In the genomic region with DNA sequence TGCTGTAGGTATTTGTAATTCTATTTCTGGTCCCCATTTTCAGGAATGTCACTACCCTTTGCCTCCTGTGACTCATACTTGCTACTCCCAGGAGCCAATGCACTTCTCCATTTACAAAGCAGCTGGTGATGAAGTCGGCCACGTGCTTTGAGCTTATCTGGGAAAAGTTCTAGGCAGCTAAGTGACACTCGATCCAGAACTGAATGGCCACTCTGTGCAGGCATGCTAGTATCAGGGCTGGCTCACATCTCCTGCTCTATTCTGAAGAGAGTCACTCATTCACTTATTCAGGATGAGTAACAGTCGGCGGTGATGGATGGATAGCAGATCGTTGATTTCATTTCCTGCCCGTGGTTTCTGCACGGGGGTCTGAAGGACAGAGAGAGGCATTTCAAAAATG, we compare ENCODE assay signal across 16 mouse cellular contexts. TPM values are rescaled to one million over a fixed set of nuclear protein-coding genes. Genes with fewer than 3 reads are reported as not detected.
DNase-seq lines count a peak whose midpoint lies in the region; ATAC-seq and TF ChIP-seq lines count a peak whose summit lies in the region.
"Had no signal": no experiment of that assay in that cellular context is flagged by ENCODE, and none has a peak within 500 bp of the region (broad histone marks: within the 10 kb centered on the region; RNA-seq: fewer than 3 reads in every experiment).

No protein-coding gene starts in this region.

- H3K9me3 ChIP-seq in CH12.LX (replicated peaks; ENCODE audit: low read length): no peaks in the 10 kb centered on the region
- H3K9me3 ChIP-seq in midbrain, postnatal 0 days (ENCODE audit: low read length): no peaks in the 10 kb centered on the region
- H3K9me3 ChIP-seq: forebrain, embryonic 13.5 days; limb, embryonic 12.5 days; megakaryocyte, embryonic 14.5 days had no signal

- TF ChIP-seq EP300 in CH12.LX (IDR thresholded peaks at IDR 0.05; ENCODE audit: low read length): no peak

- H3K4me1 ChIP-seq in CH12.LX (ENCODE audit: control insufficient read depth in 1 of 2, insufficient read depth in 2 of 2): peaks cover 0 to 9% of the 10 kb centered on the region in 2 experiments; a peak in 2 of 4 replicates
- no peaks in the 10 kb centered on the region for H3K4me1 ChIP-seq in midbrain, postnatal 0 days (ENCODE audit: insufficient read depth, low read length)
- H3K4me1 ChIP-seq: forebrain, embryonic 13.5 days had no signal

- peak; percentile 41 for ATAC-seq in granulocyte monocyte progenitor cell, adult 5-6 weeks (replicated peaks; ENCODE audit: poor library complexity, severe bottlenecking)
- ATAC-seq in midbrain, postnatal 0 days (ENCODE audit: low FRiP score): no peak
- ATAC-seq: forebrain, embryonic 13.5 days had no signal

- H3K27ac ChIP-seq in CH12.LX (ENCODE audit: insufficient read depth, low read depth): no peak overlapping the region
- H3K27ac ChIP-seq in midbrain, postnatal 0 days (ENCODE audit: low read depth, low read length): no peak overlapping the region
- H3K27ac ChIP-seq: forebrain, embryonic 13.5 days; left cerebral cortex, adult 2 months; limb, embryonic 12.5 days; liver, embryonic 14.5 days had no signal

- TF ChIP-seq POLR2A in CH12.LX (IDR thresholded peaks at IDR 0.05; ENCODE audit: low read depth, low read length): no peak

- H3K4me3 ChIP-seq in CH12.LX (replicated peaks in 1 of 3; ENCODE audit: low read depth in 2 of 3, low read length in 2 of 3, poor library complexity in 1 of 3): no peak overlapping the region
- H3K4me3 ChIP-seq in midbrain, postnatal 0 days (ENCODE audit: low read depth, low read length): no peak overlapping the region
- H3K4me3 ChIP-seq: forebrain, embryonic 13.5 days; left cerebral cortex, adult 2 months; limb, embryonic 12.5 days; megakaryocyte, embryonic 14.5 days had no signal

- H3K27me3 ChIP-seq in CH12.LX (replicated peaks): no peaks in the 10 kb centered on the region
- H3K27me3 ChIP-seq in midbrain, postnatal 0 days (ENCODE audit: insufficient read depth, low read length): no peaks in the 10 kb centered on the region
- H3K27me3 ChIP-seq: forebrain, embryonic 13.5 days; limb, embryonic 12.5 days; megakaryocyte, embryonic 14.5 days had no signal

- in situ Hi-C loops in CH12.LX (cut with MboI; ENCODE audit: low pct_ligation_motif_present, low pct_unique_long_range_greater_than_20kb, low sequenced_read_pairs): no loop called here

- TF ChIP-seq CTCF in CH12.LX (conservative IDR thresholded peaks at IDR 0.05 in 1 of 2, IDR thresholded peaks at IDR 0.05 in 1 of 2; ENCODE audit: low read depth in 2 of 2, low read length in 2 of 2): no peak
- TF ChIP-seq CTCF in midbrain, postnatal 0 days (IDR thresholded peaks at IDR 0.05): no peak

- DNase-seq in heart, adult 9 months (ENCODE audit: low spot score in 2 of 2): peak; percentile 27 to 41
- DNase-seq in heart, postnatal 25 days (ENCODE audit: low spot score): no peak
- no peak for DNase-seq in CH12.LX (ENCODE audit: extremely low read depth)
- DNase-seq in heart, postnatal 10 days: peak; percentile 50 to 68
- DNase-seq in midbrain, postnatal 0 days (ENCODE audit: low spot score): no peak
- DNase-seq in cerebellum, postnatal 10 days: no peak
- no peak for DNase-seq in cerebellum, adult 11 months
- DNase-seq: cerebellum, postnatal 36 days; kidney, adult 2 months; thymus, adult 2 months had no signal

- dilution Hi-C loops in CH12.LX (cut with MboI; ENCODE audit: extremely low pct_ligation_motif_present, extremely low pct_unique_long_range_greater_than_20kb, low sequenced_read_pairs): no loop called here

- WGBS in midbrain, postnatal 0 days: 78% methylated on average over 8 of the region's 8 CpGs

- no peaks in the 10 kb centered on the region for H3K36me3 ChIP-seq in CH12.LX (replicated peaks in 1 of 2; ENCODE audit: control insufficient read depth in 1 of 2, insufficient read depth in 1 of 2, low read length in 1 of 2)
- H3K36me3 ChIP-seq in midbrain, postnatal 0 days (ENCODE audit: insufficient read depth, low read length): no peaks in the 10 kb centered on the region
- H3K36me3 ChIP-seq: limb, embryonic 12.5 days had no signal

- H3K9ac ChIP-seq in CH12.LX (ENCODE audit: insufficient read depth, low read depth): no peak overlapping the region
- H3K9ac ChIP-seq in midbrain, postnatal 0 days (replicated peaks; ENCODE audit: low read length, poor library complexity, severe bottlenecking): no peak overlapping the region
- H3K9ac ChIP-seq: forebrain, embryonic 13.5 days; limb, embryonic 12.5 days; liver, embryonic 14.5 days had no signal

- no peak overlapping the region for H3K4me2 ChIP-seq in CH12.LX (ENCODE audit: insufficient read depth, low read depth, poor library complexity, severe bottlenecking)
- H3K4me2 ChIP-seq in midbrain, postnatal 0 days (ENCODE audit: low read depth, low read length, poor library complexity, severe bottlenecking): no peak overlapping the region
- H3K4me2 ChIP-seq: forebrain, embryonic 13.5 days; limb, embryonic 12.5 days had no signal

- intact Hi-C loops in heart, postnatal 25 days (cut with DNase I): no loop called here
- intact Hi-C loops in heart, postnatal 10 days (cut with DNase I): no loop called here

- no peaks in the 10 kb centered on the region for H3K79me2 ChIP-seq in CH12.LX (replicated peaks; ENCODE audit: control insufficient read depth, extremely low read depth, insufficient read depth, poor library complexity, severe bottlenecking)

- TF ChIP-seq RAD21 in CH12.LX (IDR thresholded peaks at IDR 0.05; ENCODE audit: low read depth, low read length): no peak

TF ChIP-seq in CH12.LX, 34 proteins besides CTCF, POLR2A, EP300 and RAD21:
- TF ChIP-seq MAX (IDR thresholded peaks at IDR 0.05; ENCODE audit: low read length): 0 out of 2 replicates have a peak, but pooled peaks have one; percentile 37
- no peak for TF ChIP-seq MEF2A (IDR thresholded peaks at IDR 0.05; ENCODE audit: borderline replicate concordance, low read depth, low read length)
TF ChIP-seq in CH12.LX: peak in this region for 1.

RNA-seq across cellular contexts. Expression of a gene that starts 8.5 kb away (rescaled TPM):
- 1 to 10 TPM in 1 of 2 experiments, under 1 TPM in 1; 0.99 to 1.5 TPM for total RNA-seq in heart, postnatal 25 days (2021)
- total RNA-seq in CH12.LX (2012; rRNA removed) (4.2 and 5.0 TPM in 2 replicates), CH12.LX (2014; rRNA removed) (2.8 and 3.3 TPM in 2 replicates)
- 4.5 and 4.6 TPM in 2 replicates for polyA plus RNA-seq in CH12.LX (2012; ENCODE audit: insufficient read length, low read depth)
- 5.9 and 8.3 TPM in 2 replicates for total RNA-seq in granulocyte monocyte progenitor cell, adult 5-6 weeks (2014; fragmentation: Nextera tagmentation)
- 6.5 and 7.2 TPM in 2 replicates for total RNA-seq in granulocyte monocyte progenitor cell, adult 5-6 weeks (2017)
- total RNA-seq in heart, postnatal 10 days (2021): 1 to 10 TPM; 2.9 to 3.7 TPM
- 30.2 and 32.3 TPM in 2 replicates for total RNA-seq in midbrain, postnatal 0 days (2014; rRNA removed)
- 23.1 and 23.6 TPM in 2 replicates for polyA plus RNA-seq in midbrain, postnatal 0 days (2015; fragmentation: Nextera tagmentation; extraction: Ambion mirVana)

Comparison
In these comparisons a context has a peak if more than half of its experiments do, and no peak if none do; other contexts are left out.
1. DNase-seq: peak in heart, adult 9 months (2 of 2) and heart, postnatal 10 days (2 of 2); none in heart, postnatal 25 days (single experiment), CH12.LX (single experiment), midbrain, postnatal 0 days (single experiment), cerebellum, postnatal 10 days (0 of 2) and cerebellum, adult 11 months (single experiment).